Mouse (Mus musculus): ENCODE data around the gene S100a5.

- TF ChIP-seq USF1 (IDR thresholded peaks at IDR 0.05; ENCODE audit: low read depth) (no peak), POLR2A (IDR thresholded peaks at IDR 0.05; ENCODE audit: insufficient read length, low read depth) (peak; percentile 10), POLR2AphosphoS2 (IDR thresholded peaks at IDR 0.05; ENCODE audit: insufficient read length, low read depth) (no peak), CEBPB (IDR thresholded peaks at IDR 0.05; ENCODE audit: insufficient read depth, poor library complexity, severe bottlenecking) (no peak), MAX (IDR thresholded peaks at IDR 0.05; ENCODE audit: low read depth) (no peak), MYOD1 (IDR thresholded peaks at IDR 0.05; ENCODE audit: control insufficient read depth in 1 of 3, insufficient read length in 2 of 3, low read depth in 2 of 3) (peak in 1 of 3 experiments; percentile 53), SRF (IDR thresholded peaks at IDR 0.05; ENCODE audit: control insufficient read depth, insufficient read length, low read depth) (no peak), E2F4 (IDR thresholded peaks at IDR 0.05; ENCODE audit: insufficient read depth) (no peak), TCF12 (IDR thresholded peaks at IDR 0.05; ENCODE audit: insufficient read depth, poor library complexity, severe bottlenecking) (no peak), MYOG (IDR thresholded peaks at IDR 0.05; ENCODE audit: control insufficient read depth in 1 of 3, insufficient read depth in 1 of 3, insufficient read length in 2 of 3, low read depth in 2 of 3) (peak in 1 of 3 experiments; percentile 7), TCF3 (IDR thresholded peaks at IDR 0.05; ENCODE audit: insufficient read length, low read depth) (no peak), REST (IDR thresholded peaks at IDR 0.05; ENCODE audit: insufficient read depth, insufficient read length) (no peak)
These were observed 22.7 kb upstream of the S100a5 start for GRCm38 (mm10) chr3:90585595-90585994.

Measured in myocyte (in vitro differentiated cells).